Mouse (Mus musculus): ENCODE measurements at regions not wholly inside any gene's neighbourhood (a gene's known extent, or its start where the extent isn't known, plus 50 kb on each side); places are given as distances from the start of the nearest gene placed in this dataset.

DNA sequence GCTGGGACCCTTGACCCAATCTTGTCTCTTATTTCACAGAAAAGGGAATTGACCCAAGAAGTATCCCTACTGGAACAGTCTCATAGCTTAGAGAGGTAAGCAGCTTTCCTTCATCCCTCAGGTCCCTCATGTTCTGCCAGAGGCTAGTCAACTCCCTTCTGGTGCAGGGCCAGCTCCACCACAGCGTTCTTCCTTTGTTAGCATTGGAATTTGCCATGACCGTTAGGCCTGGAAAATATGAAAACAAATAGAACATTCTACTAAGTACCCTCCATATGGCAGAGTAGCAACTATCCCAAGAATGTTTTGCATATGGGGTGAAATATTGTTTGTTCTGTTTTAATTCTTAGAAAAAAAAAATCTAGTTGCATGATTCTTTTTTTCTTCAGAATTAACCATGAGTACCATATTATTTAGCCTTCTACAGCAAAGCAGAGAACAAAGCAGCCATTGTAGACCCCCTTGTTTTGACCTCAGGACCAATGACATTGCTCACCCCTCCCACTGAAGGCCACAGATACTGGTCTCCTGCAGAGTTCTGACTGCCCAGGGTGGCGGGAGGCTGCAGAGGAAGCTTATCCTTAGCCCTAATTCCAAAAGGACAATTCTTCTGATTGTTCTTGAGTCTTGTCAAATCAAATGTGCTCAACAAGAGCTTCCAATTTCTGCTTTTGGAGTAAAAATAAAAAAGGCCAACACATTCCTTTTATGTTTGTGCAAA is 78.1 kb upstream of the Ehbp1 start:
- TF ChIP-seq POLR2A (IDR thresholded peaks at IDR 0.05; ENCODE audit: insufficient read length, low read depth) (no peak), TCF12 (IDR thresholded peaks at IDR 0.05; ENCODE audit: insufficient read depth, poor library complexity, severe bottlenecking) (no peak), USF1 (IDR thresholded peaks at IDR 0.05; ENCODE audit: low read depth) (no peak), MAX (IDR thresholded peaks at IDR 0.05; ENCODE audit: low read depth) (no peak), CEBPB (IDR thresholded peaks at IDR 0.05; ENCODE audit: insufficient read depth, poor library complexity, severe bottlenecking) (no peak), POLR2AphosphoS2 (IDR thresholded peaks at IDR 0.05; ENCODE audit: insufficient read length, low read depth) (no peak), MYOD1 (IDR thresholded peaks at IDR 0.05; ENCODE audit: control insufficient read depth in 1 of 3, insufficient read length in 2 of 3, low read depth in 2 of 3) (no peak), E2F4 (IDR thresholded peaks at IDR 0.05; ENCODE audit: insufficient read depth) (no peak), TCF3 (IDR thresholded peaks at IDR 0.05; ENCODE audit: insufficient read length, low read depth) (no peak), MYOG (IDR thresholded peaks at IDR 0.05; ENCODE audit: control insufficient read depth in 1 of 3, insufficient read depth in 1 of 3, insufficient read length in 2 of 3, low read depth in 2 of 3) (no peak)

All from myocyte (in vitro differentiated cells).